Mouse (Mus musculus) heart, embryonic 16.5 days (tissue): ENCODE measurements around the gene Rnf166. TPM values are rescaled to one million over a fixed set of nuclear protein-coding genes. Genes with fewer than 3 reads are reported as not detected.

Experiments used
- ATAC-seq: fragments of 200-750 bp; cut with Nextera tagmentation; replicated peaks from 2 replicates; pipeline ENCODE4 v1.8.0; 2017; ENCODE audit warnings: moderate number of reproducible peaks; ENCODE audit not compliant: insufficient read depth, low FRiP score; ENCODE audit errors: extremely low read depth
- H3K27ac ChIP-seq: fragments of 300-500 bp; sonication (generic); 2 replicates; pipeline ENCODE4 v1.5.1; 2014; ENCODE audit warnings: mild to moderate bottlenecking, low read length, control low read depth, moderate library complexity
- H3K27me3 ChIP-seq: fragments of 300-500 bp; sonication (generic); 2 replicates; pipeline ENCODE4 v1.6.1; 2014; ENCODE audit warnings: low read length, mixed read lengths; ENCODE audit not compliant: control insufficient read depth, insufficient read depth
- H3K36me3 ChIP-seq: fragments of 300-500 bp; sonication (generic); 2 replicates; pipeline ENCODE4 v1.6.1; 2014; ENCODE audit not compliant: control insufficient read depth, insufficient read depth
- H3K4me1 ChIP-seq: fragments of 300-500 bp; sonication (generic); 2 replicates; pipeline ENCODE4 v1.6.1; 2014; ENCODE audit warnings: low read length, mixed read lengths; ENCODE audit not compliant: control insufficient read depth, insufficient read depth
- H3K4me2 ChIP-seq: fragments of 300-500 bp; sonication (generic); 2 replicates; pipeline ENCODE4 v1.6.1; 2014; ENCODE audit warnings: low read depth, mild to moderate bottlenecking, control low read depth, low read length
- H3K4me3 ChIP-seq: fragments of 300-500 bp; sonication (generic); 2 replicates; pipeline ENCODE4 v1.5.1; 2014; ENCODE audit warnings: mild to moderate bottlenecking, control low read depth, low read length
- H3K9ac ChIP-seq: fragments of 300-500 bp; sonication (generic); 2 replicates; pipeline ENCODE4 v1.6.1; 2014; ENCODE audit warnings: low read length, control low read depth
- H3K9me3 ChIP-seq: fragments of 300-500 bp; sonication (generic); replicated peaks from 2 replicates; pipeline ENCODE4 v1.6.1; 2016; ENCODE audit warnings: low read length; ENCODE audit not compliant: control insufficient read depth
- WGBS: fragments of 180-500 bp; shearing (Covaris S2); extraction: QIAGEN DNeasy Blood & Tissue Kit; methylation state at CpG from one replicate; pipeline ENCODE4 v1.1.7; 2014; 5-methylcytosine and 5-hydroxymethylcytosine counted together
- polyA plus RNA-seq: library from polyadenylated mRNA; unstranded; fragments of >200 nt; fragmentation: Nextera tagmentation; extraction: Ambion mirVana; gene quantifications from 2 replicates; pipeline ENCODE4 v1.2.1, GENCODE M21; 2015

Rnf166 gene
- polyA plus RNA-seq, 1 experiment from 2014 or later, result 48.6 TPM

DNA sequence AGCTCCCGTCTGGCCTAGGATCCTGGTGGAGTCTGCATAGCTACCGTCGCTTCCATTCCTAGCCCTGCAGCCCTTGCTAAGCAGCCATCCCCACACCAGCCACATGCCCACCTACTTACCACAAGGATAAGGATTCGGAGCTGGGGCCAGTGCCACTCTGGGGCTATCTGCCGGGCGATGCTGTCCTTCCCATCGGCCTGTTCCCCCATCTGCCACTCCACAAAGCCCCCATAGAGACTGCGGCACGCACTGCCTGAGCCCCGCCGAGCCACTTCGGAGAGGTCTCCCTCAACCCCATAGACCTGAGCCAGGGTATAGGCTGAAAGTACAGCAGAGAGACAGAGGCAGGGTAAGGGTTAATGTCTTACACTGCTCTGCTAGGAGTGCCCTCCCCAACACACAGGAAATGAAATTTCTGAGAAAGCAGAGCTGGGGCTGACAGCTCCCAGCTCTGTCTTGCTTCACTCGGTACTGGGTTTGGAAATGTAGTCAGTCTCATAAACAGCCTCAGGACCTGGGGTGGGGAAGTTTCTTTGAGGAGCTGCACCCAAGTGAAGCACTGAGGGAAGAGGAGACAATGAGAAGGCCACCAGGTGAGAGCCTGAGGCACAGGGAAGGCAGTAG is 38.0 kb downstream of the Rnf166 start:
- peaks cover 3% of the 10 kb centered on the region for H3K9me3 ChIP-seq
- 86% methylated on average over 13 of the region's 13 CpGs for WGBS
- peak overlapping the region; percentile 59 for H3K27ac ChIP-seq
- peaks cover 13% of the 10 kb centered on the region for H3K4me1 ChIP-seq
- no peaks in the 10 kb centered on the region for H3K27me3 ChIP-seq
- peak overlapping the region; percentile 38 for H3K9ac ChIP-seq
- H3K4me3 ChIP-seq, result peak overlapping the region; percentile 18; the same call in 1 of the 2 replicates
- peak overlapping the region; percentile 46 for H3K4me2 ChIP-seq
- peaks cover 19% of the 10 kb centered on the region for H3K36me3 ChIP-seq
- ATAC-seq, result no peak

DNA sequence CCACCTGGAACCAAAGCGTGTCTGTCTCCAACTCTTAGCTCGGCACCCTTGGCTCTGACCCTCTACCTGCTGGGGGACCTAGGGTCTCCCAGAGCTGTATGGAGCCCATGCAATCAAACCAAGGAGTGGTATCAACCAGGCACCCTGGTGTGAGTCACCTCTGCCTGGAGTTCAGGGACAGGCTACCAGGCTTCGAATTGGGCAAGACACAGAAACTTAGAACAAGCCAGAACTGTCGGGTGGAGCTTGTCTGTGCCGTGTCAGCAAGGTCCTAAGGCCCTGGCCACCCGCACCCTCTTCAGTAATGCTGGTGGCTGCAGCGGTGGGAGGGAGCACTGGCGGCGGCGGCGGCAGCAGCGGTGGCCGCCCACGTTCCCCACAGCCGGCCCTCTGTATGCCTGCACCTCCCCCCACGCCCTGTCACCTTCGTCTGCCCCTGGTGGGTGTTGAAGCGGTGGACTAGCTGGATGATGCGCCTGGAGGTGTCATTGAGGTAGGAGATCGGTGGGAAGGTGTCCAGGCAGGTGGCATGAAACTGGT is 39.2 kb downstream of the Rnf166 start:
- Histone ChIP-seq H3K9ac (no peak overlapping the region; the same call in 1 of the 2 replicates), H3K27me3 (no peaks in the 10 kb centered on the region), H3K4me1 (peaks cover 13% of the 10 kb centered on the region), H3K36me3 (peaks cover 19% of the 10 kb centered on the region), H3K4me2 (no peak overlapping the region), H3K4me3 (no peak overlapping the region), H3K27ac (no peak overlapping the region), H3K9me3 (peaks cover 3% of the 10 kb centered on the region)
- 73% methylated on average over 20 of the region's 20 CpGs for WGBS
- ATAC-seq, result no peak

DNA sequence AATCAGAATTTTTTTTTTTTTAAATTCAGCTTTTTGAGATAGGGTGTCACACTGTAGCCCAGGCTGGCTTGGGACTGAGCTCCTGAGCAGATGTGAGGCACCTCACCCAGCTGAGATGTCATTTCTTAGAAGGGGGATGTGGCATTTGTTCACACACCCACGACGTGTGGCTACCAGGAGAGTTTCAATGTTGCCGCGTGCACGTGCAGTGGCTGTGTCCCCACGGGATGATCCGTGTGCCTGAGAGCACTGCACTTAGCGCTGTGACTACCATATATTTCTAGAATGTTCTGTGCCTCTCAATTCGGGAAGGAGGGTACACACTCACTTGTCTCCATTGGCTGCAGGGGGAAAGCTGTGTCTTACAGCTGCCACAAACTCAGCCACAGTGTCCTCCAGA is 39.7 kb downstream of the Rnf166 start:
- Histone ChIP-seq H3K4me1 (peaks cover 18% of the 10 kb centered on the region), H3K36me3 (peaks cover 19% of the 10 kb centered on the region), H3K9ac (no peak overlapping the region), H3K27me3 (no peaks in the 10 kb centered on the region), H3K9me3 (peaks cover 3% of the 10 kb centered on the region), H3K4me3 (no peak overlapping the region), H3K4me2 (no peak overlapping the region), H3K27ac (no peak overlapping the region)
- no peak for ATAC-seq
- WGBS, result 88% methylated on average over 9 of the region's 9 CpGs

DNA sequence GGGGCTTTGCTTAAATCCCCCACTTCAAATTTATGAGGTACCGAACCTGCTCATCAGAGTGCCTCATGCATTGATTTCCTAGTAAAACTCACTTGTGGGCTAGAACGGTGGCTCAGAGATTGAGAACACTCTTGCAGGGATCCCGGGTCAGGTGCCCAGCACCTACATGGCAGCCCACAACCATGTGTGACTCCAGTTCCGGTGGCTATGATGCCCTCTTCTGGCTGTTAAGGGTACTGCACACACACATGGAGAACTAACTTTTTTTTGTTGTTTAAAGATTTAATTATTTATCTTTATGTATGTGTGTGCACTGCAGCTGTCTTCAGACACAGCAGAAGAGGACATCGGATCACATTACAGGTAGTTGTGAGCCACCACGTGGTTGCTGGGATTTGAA is 40.5 kb downstream of the Rnf166 start:
- Histone ChIP-seq H3K36me3 (peaks cover 19% of the 10 kb centered on the region), H3K27me3 (no peaks in the 10 kb centered on the region), H3K9ac (no peak overlapping the region), H3K4me2 (no peak overlapping the region), H3K4me1 (peaks cover 18% of the 10 kb centered on the region), H3K9me3 (peaks cover 3% of the 10 kb centered on the region), H3K4me3 (no peak overlapping the region), H3K27ac (no peak overlapping the region)
- no peak for ATAC-seq
- 85% methylated on average over 6 of the region's 6 CpGs for WGBS

DNA sequence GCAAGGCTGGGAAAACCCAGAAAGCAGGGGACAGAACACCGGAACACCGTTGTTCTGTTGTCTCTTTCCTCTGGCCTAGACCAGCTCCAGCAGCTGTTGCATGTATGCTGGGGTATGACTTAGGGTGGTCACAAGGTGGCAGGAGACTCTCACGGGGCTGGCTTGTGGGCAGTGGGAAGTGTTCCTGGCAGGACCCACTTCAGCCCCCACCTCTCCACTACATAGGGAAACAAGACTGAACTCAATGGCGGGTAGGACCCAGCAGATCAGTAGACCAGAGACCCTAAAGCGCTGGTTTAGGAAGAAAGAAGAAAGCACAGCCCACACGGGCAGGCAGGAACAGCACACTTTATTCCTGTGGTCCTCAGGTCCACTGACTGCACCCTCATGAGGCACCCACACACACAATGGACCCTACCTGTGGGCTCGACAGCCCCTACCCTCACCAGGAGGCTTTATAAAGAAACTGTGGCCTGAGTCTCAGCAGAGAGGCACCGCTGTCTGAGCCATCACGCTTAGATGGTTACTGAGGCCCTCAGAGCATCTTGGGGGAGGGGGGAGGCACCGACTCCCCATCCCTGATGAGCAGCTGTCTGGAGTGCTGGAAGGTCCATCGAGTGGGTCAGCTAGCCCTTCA is 42.5 kb downstream of the Rnf166 start:
- Histone ChIP-seq H3K9ac (no peak overlapping the region), H3K4me1 (peaks cover 18% of the 10 kb centered on the region), H3K4me2 (peak overlapping the region; percentile 79), H3K36me3 (peaks cover 19% of the 10 kb centered on the region), H3K27ac (peak overlapping the region; percentile 78), H3K9me3 (peaks cover 3% of the 10 kb centered on the region), H3K27me3 (no peaks in the 10 kb centered on the region), H3K4me3 (no peak overlapping the region; the same call in 1 of the 2 replicates)
- peak; percentile 20 for ATAC-seq
- WGBS, result 64% methylated on average over 11 of the region's 11 CpGs

DNA sequence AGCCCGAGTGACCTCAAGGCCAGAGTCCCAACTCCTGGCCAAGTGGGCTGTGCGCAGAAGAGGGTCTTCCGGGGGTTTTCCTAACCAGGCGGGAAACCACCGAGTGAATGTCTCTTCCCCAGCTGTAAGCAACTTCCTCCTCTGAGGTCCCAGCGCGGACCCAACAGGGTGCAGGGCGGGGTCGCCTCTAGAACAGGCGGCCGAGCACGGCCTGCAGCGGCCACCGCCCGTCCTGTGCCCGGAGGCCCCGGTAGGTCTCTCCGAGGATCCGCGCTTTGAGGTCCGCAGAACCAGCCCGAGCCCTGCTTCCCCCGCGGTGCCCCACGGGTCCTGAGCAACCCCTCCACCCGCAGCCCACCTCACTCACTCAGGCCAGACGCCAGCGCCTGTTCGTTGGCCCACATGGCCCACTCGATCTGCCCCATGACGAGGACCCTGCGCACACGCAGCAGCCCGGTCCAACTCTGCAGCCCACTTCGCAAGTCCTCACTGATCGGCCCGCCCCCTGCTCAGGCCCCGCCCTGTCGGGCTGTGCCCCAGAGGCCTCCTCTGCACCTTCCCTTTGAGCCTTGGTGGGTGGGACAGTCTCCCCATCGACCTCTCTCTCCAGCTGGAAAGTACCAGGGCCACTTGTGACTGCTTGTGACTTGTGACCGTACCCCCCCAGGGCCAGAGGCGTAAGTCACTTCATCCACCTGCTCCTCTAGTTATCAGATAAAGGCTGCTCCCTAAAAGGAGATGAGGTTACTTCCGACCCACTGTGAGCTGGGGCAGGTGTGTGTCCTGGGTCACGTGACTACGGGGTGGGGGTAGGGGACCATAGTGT is 43.2 kb downstream of the Rnf166 start, which contains the start of gene Cyba:
Gene Cyba, minus strand, starts transcription at position 488 of the 826 bp plus-strand sequence.
- 3% methylated on average over 44 of the region's 45 CpGs for WGBS
- peaks cover 14% of the 10 kb centered on the region for H3K4me1 ChIP-seq
- peak within 1 kb of the TSS; percentile 67 for H3K4me3 ChIP-seq
- peak within 1 kb of the TSS; percentile 78 for H3K27ac ChIP-seq
- H3K27me3 ChIP-seq, result no peaks in the 10 kb centered on the region
- peaks cover 19% of the 10 kb centered on the region for H3K36me3 ChIP-seq
- H3K9ac ChIP-seq, result peak within 1 kb of the TSS; percentile 83
- peaks cover 3% of the 10 kb centered on the region for H3K9me3 ChIP-seq
- H3K4me2 ChIP-seq, result peak within 1 kb of the TSS; percentile 79
- peak; percentile 87 for ATAC-seq

DNA sequence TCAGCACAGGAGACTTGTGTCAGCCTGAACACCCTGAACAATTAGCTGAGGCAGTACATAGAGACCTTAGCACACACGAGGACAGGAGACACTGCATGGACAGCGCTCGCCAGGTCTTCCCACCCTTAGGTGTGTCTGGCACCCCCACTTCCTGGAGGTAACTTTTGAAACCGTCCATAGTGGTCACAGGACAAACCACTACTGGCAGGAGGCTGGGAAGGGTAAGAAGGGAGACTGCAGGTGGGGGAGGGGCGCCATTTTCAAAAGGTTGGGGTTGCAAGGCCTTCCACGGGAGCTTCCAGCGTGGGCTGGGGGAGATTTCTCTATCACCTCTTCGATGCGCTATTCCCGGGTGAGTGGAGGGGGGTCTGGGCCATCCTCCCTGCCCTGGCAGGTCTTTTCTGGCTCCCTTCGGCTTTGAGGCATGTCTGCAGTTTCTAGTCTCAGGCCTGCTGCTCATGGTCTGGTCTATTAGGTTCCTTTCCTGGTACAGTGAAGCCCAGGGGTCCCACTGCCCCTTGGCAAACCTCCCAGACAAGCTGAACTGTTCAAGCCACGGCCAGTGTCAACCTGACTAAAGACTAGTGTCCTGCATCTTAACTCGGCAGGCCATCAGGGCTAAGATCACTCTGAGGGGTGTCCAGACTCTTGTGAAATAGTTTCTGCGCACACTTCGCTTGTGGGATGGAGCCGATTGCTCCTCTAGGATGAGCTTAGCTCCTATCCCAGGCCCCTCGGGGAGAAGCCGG is 44.0 kb downstream of the Rnf166 start:
- peak overlapping the region; percentile 79 for H3K4me2 ChIP-seq
- ATAC-seq, result no peak
- peak overlapping the region; percentile 83 for H3K9ac ChIP-seq
- peak overlapping the region; percentile 67 for H3K4me3 ChIP-seq
- H3K9me3 ChIP-seq, result peaks cover 3% of the 10 kb centered on the region
- peaks cover 14% of the 10 kb centered on the region for H3K4me1 ChIP-seq
- WGBS, result 27% methylated on average over 18 of the region's 18 CpGs
- H3K36me3 ChIP-seq, result peaks cover 15% of the 10 kb centered on the region
- H3K27ac ChIP-seq, result peak overlapping the region; percentile 78
- H3K27me3 ChIP-seq, result no peaks in the 10 kb centered on the region

DNA sequence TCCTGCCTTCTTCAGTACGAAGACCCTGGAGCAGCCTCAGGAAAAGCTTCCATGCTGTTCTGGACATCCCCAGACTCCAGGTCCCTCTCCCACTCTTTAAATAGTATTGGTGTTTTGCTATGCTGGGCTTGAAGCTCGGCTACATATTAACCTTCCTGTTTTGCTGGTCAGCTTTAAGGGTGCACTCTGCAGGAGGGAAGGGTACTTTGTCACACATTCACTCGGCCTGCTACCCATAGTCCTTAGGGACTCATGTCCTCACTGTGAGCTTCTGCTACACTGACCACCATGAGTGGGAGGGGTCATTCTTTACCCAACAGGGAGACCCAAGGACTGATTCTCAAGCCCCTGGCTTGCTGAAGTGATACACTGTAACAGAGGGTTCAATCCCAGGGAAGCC is 45.2 kb downstream of the Rnf166 start:
- Histone ChIP-seq H3K4me3 (no peak overlapping the region), H3K4me1 (peaks cover 14% of the 10 kb centered on the region), H3K9me3 (peaks cover 3% of the 10 kb centered on the region), H3K36me3 (peaks cover 5% of the 10 kb centered on the region), H3K27ac (no peak overlapping the region), H3K4me2 (no peak overlapping the region), H3K27me3 (no peaks in the 10 kb centered on the region), H3K9ac (no peak overlapping the region)
- no peak for ATAC-seq
- 81% methylated on average over 3 of the region's 3 CpGs for WGBS
